Mouse (Mus musculus): ENCODE data around the gene Neto2. TPM values are rescaled to one million over a fixed set of nuclear protein-coding genes. Genes with fewer than 3 reads are reported as not detected.
"Not testable (repeated sequence)": the region's sequence is repeated elsewhere in the genome, so short reads cannot be mapped to it uniquely, and the experiment has no call there.

The Neto2 gene
- polyA plus RNA-seq, 1 experiment from 2014 or later, result 6.9 TPM

DNA sequence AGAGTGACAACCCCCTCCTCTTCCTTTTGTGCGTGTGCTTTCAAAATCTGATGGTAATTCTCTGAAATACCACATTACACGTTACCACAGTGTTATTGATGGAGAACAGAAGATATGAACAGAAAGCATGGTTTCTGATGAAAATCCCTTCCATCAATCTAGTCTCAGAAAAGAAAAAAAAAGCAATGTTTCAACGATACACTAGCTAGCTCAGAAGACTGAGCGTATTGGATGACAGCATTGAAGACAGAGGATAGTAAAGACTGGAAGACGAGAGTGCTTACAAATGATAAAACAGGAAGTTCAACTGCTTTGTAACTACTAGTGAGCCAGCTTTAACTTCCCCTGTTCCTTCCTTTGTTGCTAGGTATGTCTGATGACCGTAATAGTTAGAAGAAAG is 76.3 kb downstream of the Neto2 start:
- 81% methylated on average over 6 of the region's 6 CpGs for WGBS
- no peak for DNase-seq (ENCODE audit: low spot score)

GRCm38 (mm10) chr8:85623246-85623645 is 77.5 kb downstream of the Neto2 start:
- no peak for DNase-seq (ENCODE audit: low spot score)
- Histone ChIP-seq H3K4me3 (no peak overlapping the region), H3K4me1 (no peaks in the 10 kb centered on the region), H3K36me3 (no peaks in the 10 kb centered on the region), H3K27ac (no peak overlapping the region), H3K9me3 (no peaks in the 10 kb centered on the region), H3K27me3 (ENCODE audit: insufficient read depth, poor library complexity, severe bottlenecking) (no peaks in the 10 kb centered on the region)
- 84% methylated on average over 5 of the region's 5 CpGs for WGBS

More for the DNA sequence above, 76.3 kb downstream of the Neto2 start:
- Histone ChIP-seq H3K4me1 (no peaks in the 10 kb centered on the region), H3K27me3 (ENCODE audit: insufficient read depth, poor library complexity, severe bottlenecking) (no peaks in the 10 kb centered on the region), H3K27ac (no peak overlapping the region), H3K36me3 (0 out of 2 replicates have a peak, but pooled peaks cover 2% of the 10 kb centered on the region), H3K9me3 (no peaks in the 10 kb centered on the region), H3K4me3 (no peak overlapping the region)

GRCm38 (mm10) chr8:85618789-85619188 is 81.9 kb downstream of the Neto2 start:
- H3K27me3 ChIP-seq (ENCODE audit: insufficient read depth, poor library complexity, severe bottlenecking), result no peaks in the 10 kb centered on the region
- no peaks in the 10 kb centered on the region for H3K9me3 ChIP-seq
- no peaks in the 10 kb centered on the region for H3K4me1 ChIP-seq
- no peak overlapping the region for H3K4me3 ChIP-seq
- 85% methylated on average over 3 of the region's 3 CpGs for WGBS
- no peak for DNase-seq (ENCODE audit: low spot score)
- H3K27ac ChIP-seq, result no peak overlapping the region
- H3K36me3 ChIP-seq, result no peaks in the 10 kb centered on the region

DNA sequence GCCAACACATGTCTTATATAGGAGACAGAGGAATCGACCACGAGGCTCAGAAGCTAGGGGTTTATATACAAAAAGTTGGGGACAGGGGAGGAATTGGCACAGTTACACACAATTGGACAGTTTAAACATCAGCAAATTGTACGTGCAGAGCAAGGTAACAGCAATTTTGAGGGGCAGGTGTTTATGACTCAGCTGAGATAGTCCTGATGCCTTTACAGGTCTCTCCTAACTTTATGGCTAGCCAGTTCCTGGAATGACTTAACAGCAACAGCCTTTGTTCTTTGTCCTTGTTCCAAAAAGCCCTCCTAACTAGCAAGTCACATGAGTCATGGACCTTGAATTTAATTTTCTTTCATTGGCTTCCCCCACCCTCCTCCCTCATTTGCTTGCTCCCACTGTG is 83.6 kb downstream of the Neto2 start:
- DNase-seq (ENCODE audit: low spot score); H3K27ac ChIP-seq: not testable (repeated sequence)
- 93% methylated on average over 3 of the region's 3 CpGs for WGBS

GRCm38 (mm10) chr8:85608836-85609235 is 91.9 kb downstream of the Neto2 start:
- 75% methylated on average over 2 of the region's 2 CpGs for WGBS
- Histone ChIP-seq H3K9me3 (no peaks in the 10 kb centered on the region), H3K4me1 (no peaks in the 10 kb centered on the region), H3K4me3 (no peak overlapping the region), H3K36me3 (no peaks in the 10 kb centered on the region), H3K27me3 (ENCODE audit: insufficient read depth, poor library complexity, severe bottlenecking) (no peaks in the 10 kb centered on the region), H3K27ac (no peak overlapping the region)
- no peak for DNase-seq (ENCODE audit: low spot score)

More for the DNA sequence above, 83.6 kb downstream of the Neto2 start:
- H3K4me3 ChIP-seq; H3K4me1 ChIP-seq; H3K36me3 ChIP-seq; H3K9me3 ChIP-seq; H3K27me3 ChIP-seq (ENCODE audit: insufficient read depth, poor library complexity, severe bottlenecking): not testable (repeated sequence)

GRCm38 (mm10) chr8:85607804-85608203 is 92.9 kb downstream of the Neto2 start:
- Histone ChIP-seq H3K9me3 (no peaks in the 10 kb centered on the region), H3K4me1 (peaks cover 2% of the 10 kb centered on the region; the same call in 1 of the 2 replicates), H3K27ac (no peak overlapping the region), H3K4me3 (no peak overlapping the region), H3K36me3 (no peaks in the 10 kb centered on the region), H3K27me3 (ENCODE audit: insufficient read depth, poor library complexity, severe bottlenecking) (no peaks in the 10 kb centered on the region)
- DNase-seq (ENCODE audit: low spot score), result peak; percentile 4

GRCm38 (mm10) chr8:85606974-85607373 is 93.8 kb downstream of the Neto2 start:
- Histone ChIP-seq H3K4me3 (no peak overlapping the region), H3K27me3 (ENCODE audit: insufficient read depth, poor library complexity, severe bottlenecking) (no peaks in the 10 kb centered on the region)

DNA sequence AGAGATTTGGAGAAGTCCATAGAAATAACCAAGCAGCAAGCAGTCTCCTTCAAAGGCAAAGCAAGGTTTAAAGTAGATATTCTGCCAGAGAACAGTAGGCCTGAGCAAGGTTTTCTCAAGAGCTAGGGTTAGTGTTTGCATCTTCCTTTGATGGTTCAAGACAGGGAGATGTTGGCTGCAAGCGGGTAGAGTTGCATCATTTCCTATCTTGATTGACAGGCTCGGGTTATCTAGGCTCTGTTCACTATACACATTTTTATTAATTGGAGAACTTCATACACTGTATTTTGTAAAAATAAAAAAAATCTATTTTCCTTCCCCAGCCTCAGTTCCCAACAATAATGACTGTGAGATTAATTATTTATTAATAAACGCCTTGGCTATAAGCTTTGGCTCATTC is 94.2 kb downstream of the Neto2 start:
- Histone ChIP-seq H3K4me1 (peaks cover 9% of the 10 kb centered on the region; the same call in 1 of the 2 replicates), H3K27me3 (ENCODE audit: insufficient read depth, poor library complexity, severe bottlenecking) (no peaks in the 10 kb centered on the region), H3K4me3 (no peak overlapping the region), H3K36me3 (no peaks in the 10 kb centered on the region), H3K27ac (no peak overlapping the region), H3K9me3 (no peaks in the 10 kb centered on the region)
- no peak for DNase-seq (ENCODE audit: low spot score)
- WGBS, result 87% methylated on average over 3 of the region's 3 CpGs

More at GRCm38 (mm10) chr8:85606974-85607373, 93.8 kb downstream of the Neto2 start:
- Histone ChIP-seq H3K27ac (no peak overlapping the region), H3K9me3 (no peaks in the 10 kb centered on the region), H3K36me3 (no peaks in the 10 kb centered on the region), H3K4me1 (peaks cover 5% of the 10 kb centered on the region; the same call in 1 of the 2 replicates)
- 82% methylated on average over 1 of the region's 1 CpGs for WGBS
- no peak for DNase-seq (ENCODE audit: low spot score)

GRCm38 (mm10) chr8:85604201-85604600 is 96.5 kb downstream of the Neto2 start:
- H3K36me3 ChIP-seq, result no peaks in the 10 kb centered on the region
- H3K4me3 ChIP-seq, result no peak overlapping the region
- H3K4me1 ChIP-seq, result peaks cover 9% of the 10 kb centered on the region; the same call in 1 of the 2 replicates
- H3K27me3 ChIP-seq (ENCODE audit: insufficient read depth, poor library complexity, severe bottlenecking), result no peaks in the 10 kb centered on the region
- H3K9me3 ChIP-seq, result no peaks in the 10 kb centered on the region
- 78% methylated on average over 4 of the region's 4 CpGs for WGBS
- DNase-seq (ENCODE audit: low spot score), result peak; percentile 19
- H3K27ac ChIP-seq, result no peak overlapping the region

DNA sequence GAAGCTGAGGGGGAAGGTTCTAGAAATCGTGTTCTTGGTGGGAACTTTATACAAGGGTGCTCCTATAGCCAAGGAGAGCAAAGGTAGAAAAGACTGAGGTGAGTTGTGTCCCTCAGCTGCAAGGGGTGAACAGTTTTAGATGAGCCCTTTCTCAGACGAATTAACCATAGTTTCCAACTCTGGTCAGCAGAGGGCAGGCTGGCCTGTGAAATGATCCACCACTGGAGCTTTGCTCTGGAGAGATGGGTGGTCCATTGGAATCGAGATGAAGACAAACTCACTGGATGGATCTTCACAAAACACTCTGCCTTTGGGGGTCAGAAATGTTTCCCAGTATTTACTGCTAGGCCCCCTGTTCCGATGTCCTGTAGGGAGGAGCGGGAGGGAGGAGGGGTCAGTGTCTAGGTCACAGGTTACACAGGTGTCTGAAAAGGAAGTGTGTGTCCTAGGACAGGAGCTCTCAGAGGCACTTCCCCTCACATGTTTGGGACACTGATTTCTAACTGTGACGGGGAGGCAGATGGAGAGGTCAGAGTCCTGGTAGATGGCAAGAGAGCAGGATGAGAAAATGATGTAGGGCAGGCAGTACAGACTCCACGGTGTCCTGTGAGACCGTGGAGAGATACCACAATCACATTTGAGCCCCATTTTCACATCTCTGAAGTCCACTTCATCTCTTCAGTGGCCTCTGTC is 97.4 kb downstream of the Neto2 start:
- Histone ChIP-seq H3K4me1 (peaks cover 9% of the 10 kb centered on the region; the same call in 1 of the 2 replicates), H3K4me3 (no peak overlapping the region), H3K27me3 (ENCODE audit: insufficient read depth, poor library complexity, severe bottlenecking) (no peaks in the 10 kb centered on the region), H3K9me3 (no peaks in the 10 kb centered on the region), H3K36me3 (no peaks in the 10 kb centered on the region), H3K27ac (no peak overlapping the region)
- 37% methylated on average over 8 of the region's 8 CpGs for WGBS
- DNase-seq (ENCODE audit: low spot score), result peak; percentile 72

DNA sequence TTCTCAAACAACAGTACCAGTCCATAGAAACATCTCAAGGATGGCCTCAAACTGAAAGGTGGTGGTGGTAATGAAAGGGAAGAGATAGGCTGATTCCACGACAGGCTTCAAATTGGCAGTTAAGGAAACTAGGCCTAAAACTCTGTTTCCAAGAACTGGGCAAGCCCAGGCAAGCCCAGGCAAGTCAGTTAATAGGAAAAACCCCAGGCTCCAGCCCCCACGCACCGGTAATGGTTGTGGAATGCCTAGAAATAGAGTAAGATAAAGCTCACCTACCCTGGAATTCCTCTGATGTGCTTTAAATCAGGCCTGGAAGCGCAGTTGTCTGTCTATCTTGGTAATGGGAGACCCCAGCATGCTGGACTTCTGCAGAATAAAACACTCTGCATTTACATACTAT is 98.0 kb downstream of the Neto2 start:
- H3K27ac ChIP-seq, result no peak overlapping the region
- WGBS, result 53% methylated on average over 4 of the region's 4 CpGs
- H3K4me1 ChIP-seq, result peaks cover 9% of the 10 kb centered on the region; the same call in 1 of the 2 replicates
- peak; percentile 52 for DNase-seq (ENCODE audit: low spot score)
- H3K27me3 ChIP-seq (ENCODE audit: insufficient read depth, poor library complexity, severe bottlenecking), result no peaks in the 10 kb centered on the region
- no peaks in the 10 kb centered on the region for H3K36me3 ChIP-seq
- H3K4me3 ChIP-seq, result no peak overlapping the region
- no peaks in the 10 kb centered on the region for H3K9me3 ChIP-seq

DNA sequence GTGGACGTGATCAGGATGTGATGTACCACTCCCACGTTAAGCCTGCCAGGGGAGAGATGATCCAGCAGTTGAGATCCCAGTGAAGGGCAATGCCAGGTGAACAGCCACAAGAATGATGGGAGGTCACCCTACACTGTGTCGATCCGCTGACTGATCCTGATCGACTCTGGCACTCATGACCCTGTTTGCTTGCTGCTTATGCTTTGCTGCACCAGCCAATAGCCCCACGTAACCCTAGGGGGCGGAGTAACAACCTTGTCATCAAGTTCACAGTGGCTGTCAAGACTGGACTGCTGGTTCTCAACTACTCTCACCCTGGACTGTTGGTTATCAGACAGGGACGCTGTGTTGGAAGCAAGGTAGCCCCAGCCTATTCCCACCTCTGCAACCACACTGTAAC is 99.0 kb downstream of the Neto2 start:
- H3K4me3 ChIP-seq, result no peak overlapping the region
- H3K4me1 ChIP-seq, result peaks cover 9% of the 10 kb centered on the region; the same call in 1 of the 2 replicates
- 64% methylated on average over 8 of the region's 8 CpGs for WGBS
- no peak overlapping the region for H3K27ac ChIP-seq
- H3K36me3 ChIP-seq, result no peaks in the 10 kb centered on the region
- H3K27me3 ChIP-seq (ENCODE audit: insufficient read depth, poor library complexity, severe bottlenecking), result no peaks in the 10 kb centered on the region
- DNase-seq (ENCODE audit: low spot score), result no peak
- H3K9me3 ChIP-seq, result no peaks in the 10 kb centered on the region

DNA sequence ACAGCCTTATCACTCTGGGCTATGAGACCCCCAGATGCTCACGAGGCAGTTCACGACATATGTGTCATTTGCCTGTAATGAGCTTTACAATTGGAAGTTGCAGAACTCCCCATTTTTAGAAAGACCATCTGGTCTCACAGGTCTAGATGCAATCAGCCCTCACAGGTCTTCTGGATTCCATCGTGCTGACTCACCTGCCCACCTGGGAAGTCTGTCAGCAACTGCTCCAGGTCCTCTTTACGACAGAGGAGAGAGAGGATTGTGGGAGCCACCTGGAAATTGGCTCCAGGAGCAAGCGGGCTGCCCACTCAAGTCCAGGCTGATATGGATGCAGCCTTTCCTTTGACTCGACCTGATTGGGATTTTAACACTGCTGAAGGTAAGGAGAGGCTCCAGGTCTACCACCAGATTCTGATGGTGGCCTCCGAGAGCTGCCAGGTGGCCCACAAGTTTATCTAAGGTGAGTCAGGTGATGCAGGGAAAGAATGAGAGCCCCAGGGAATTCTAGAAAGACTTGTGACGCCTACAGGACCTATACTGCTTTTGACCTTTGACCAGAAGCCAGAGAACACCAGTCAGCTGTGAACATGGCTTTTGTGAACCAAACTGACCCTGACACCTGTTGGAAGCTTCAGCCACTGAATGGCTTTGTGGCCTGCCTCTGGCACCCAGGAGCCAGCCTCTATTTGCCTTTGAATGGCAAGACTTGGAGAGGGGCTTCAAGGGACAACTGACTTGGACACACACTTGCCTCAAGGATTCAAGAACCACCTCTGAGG is 103.1 kb downstream of the Neto2 start:
- H3K9me3 ChIP-seq, result no peaks in the 10 kb centered on the region
- no peak for DNase-seq (ENCODE audit: low spot score)
- no peaks in the 10 kb centered on the region for H3K27me3 ChIP-seq (ENCODE audit: insufficient read depth, poor library complexity, severe bottlenecking)
- no peak overlapping the region for H3K27ac ChIP-seq
- 55% methylated on average over 8 of the region's 8 CpGs for WGBS
- H3K4me3 ChIP-seq, result no peak overlapping the region
- no peaks in the 10 kb centered on the region for H3K36me3 ChIP-seq
- H3K4me1 ChIP-seq, result peaks cover 12% of the 10 kb centered on the region; the same call in 1 of the 2 replicates

Data from heart, embryonic 10.5 days (tissue).